Mouse (Mus musculus): Measurements from ENCODE around the gene Hpn.

DNA sequence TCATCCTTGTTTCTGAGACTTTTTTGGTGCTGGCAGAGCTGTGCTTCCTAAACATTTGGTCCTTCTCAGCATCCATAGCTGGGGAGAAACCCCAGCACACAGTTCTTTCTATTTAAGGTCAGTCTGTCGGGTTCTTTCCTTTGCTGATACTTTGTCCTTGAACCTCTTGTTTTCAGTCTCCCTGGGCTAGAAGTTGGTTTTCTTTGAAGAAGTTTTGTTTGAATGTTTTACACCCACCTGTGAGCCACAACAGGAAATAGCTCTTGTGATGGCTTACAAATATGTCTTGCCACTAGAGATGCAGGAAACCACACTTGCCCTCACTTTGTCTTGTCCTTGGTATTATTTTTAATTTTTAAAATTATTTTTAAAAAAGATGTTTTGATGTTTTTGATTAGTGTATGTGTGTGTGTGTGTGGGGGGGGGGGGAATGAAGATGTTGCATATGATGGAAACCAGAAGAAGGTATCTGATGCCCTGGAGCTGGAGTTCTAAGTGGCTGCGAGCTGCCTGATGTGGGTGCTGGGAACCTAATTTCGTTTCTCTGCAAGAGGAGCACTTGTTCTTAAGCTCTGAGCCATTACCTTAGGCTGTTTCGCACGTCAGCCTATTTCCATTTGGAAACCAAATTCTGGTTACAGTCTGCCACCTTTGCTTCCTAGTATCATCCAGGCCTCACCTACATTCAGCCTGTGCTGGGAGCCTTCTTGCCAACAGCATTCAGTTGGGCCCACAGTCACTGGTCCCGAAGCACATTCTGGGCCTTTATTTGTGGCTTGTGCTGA lies 38.6 kb upstream of the Hpn start:
- no peak for TF ChIP-seq CTCF (IDR thresholded peaks at IDR 0.05; ENCODE audit: low read depth, low read length)
- no peak for TF ChIP-seq GATA1 (IDR thresholded peaks at IDR 0.05; ENCODE audit: borderline replicate concordance, low read length)
- no peak for TF ChIP-seq TAL1 (conservative IDR thresholded peaks at IDR 0.05; ENCODE audit: low read depth, low read length)
- no peak for TF ChIP-seq POLR2AphosphoS5 (IDR thresholded peaks at IDR 0.05; ENCODE audit: insufficient replicate concordance, low read depth, low read length)

All from G1E (cell line).